Mouse (Mus musculus) lung, postnatal 0 days (tissue): ENCODE measurements around the gene Ttc7.

Experiments used
- CTCF ChIP-seq: IDR thresholded peaks from 2 replicates; pipeline ENCODE4 v1.5.1; 2016; ENCODE audit warnings: antibody characterized with exemption, mild to moderate bottlenecking
- EP300 ChIP-seq: IDR thresholded peaks from 2 replicates; pipeline ENCODE4 v1.6.1; 2016; ENCODE audit warnings: antibody characterized with exemption, mild to moderate bottlenecking, control low read depth

DNA sequence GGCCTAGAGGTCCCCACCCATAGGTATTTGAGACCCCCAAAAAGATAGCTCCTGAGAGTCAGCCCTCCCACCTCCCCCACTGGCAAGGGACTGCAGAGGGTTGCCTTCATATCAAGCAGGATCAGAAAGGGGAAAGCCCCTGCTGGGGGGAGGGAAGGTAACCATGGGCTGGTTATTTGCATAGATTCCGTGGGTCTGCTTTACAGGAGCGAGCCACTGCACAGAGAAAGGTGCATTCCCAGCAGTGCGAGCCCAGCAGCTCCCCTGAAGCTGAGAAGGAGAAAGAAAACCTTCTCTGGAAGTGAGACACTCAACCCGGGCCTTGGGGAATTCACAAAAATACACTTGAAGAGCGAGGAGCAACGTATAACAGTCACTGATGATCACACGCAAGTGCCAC, 135.4 kb downstream of the Ttc7 start:
- TF ChIP-seq CTCF (no peak), EP300 (no peak)
